Mouse (Mus musculus): Measurements from ENCODE around the gene Hoxb3.

The Hoxb3 gene

DNA sequence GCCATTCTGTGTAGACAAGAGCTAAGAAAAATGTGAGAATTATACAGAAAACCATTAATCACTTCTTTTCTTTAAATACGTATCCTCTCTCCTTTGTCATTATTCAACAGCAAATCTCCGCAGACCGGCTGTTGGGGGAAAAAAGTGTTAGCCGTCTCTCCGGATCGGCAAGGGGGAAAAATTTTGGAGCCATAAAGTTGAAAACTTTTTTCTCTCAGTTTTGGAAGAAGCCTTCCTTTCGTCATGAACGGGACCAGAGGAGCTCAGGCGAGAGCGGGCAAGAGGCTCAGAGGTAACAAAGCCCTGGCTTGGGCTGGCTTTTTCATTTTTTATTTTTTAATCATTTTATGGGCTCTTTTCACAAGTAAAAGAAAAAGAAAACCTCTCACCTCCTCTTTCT is at the start of gene Hoxb3:
Gene Hoxb3 (plus strand): TSS at position 173 of the 400 bp plus-strand sequence.
- in situ Hi-C loops (cut with MboI; ENCODE audit: low pct_unique_long_range_greater_than_20kb in 1 of 2, low sequenced_read_pairs in 2 of 2, unreplicated experiment in 1 of 2): loop anchor here (10.0 to 25.0 kb wide), 2 partner anchors 148 to 539 kb away; no protein-coding TSS in a partner anchor

DNA sequence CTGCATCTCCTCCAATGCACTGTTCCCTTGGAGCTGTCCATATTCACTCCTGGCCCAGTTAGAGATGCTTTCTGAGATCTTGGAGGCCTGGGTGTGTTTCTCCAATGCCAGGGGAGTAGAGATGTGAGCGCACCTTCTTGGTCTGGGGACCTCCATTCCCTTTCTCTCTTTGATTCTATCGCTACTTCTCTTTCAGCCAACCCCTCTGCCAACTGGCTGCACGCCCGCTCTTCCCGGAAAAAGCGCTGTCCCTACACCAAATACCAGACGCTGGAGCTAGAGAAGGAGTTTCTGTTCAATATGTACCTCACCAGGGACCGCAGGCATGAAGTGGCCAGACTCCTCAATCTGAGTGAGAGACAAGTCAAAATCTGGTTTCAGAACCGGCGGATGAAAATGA is 48.7 kb upstream of the Hoxb3 start:
- in situ Hi-C loops (cut with MboI; ENCODE audit: low pct_unique_long_range_greater_than_20kb in 1 of 2, low sequenced_read_pairs in 2 of 2, unreplicated experiment in 1 of 2): no loop called here

DNA sequence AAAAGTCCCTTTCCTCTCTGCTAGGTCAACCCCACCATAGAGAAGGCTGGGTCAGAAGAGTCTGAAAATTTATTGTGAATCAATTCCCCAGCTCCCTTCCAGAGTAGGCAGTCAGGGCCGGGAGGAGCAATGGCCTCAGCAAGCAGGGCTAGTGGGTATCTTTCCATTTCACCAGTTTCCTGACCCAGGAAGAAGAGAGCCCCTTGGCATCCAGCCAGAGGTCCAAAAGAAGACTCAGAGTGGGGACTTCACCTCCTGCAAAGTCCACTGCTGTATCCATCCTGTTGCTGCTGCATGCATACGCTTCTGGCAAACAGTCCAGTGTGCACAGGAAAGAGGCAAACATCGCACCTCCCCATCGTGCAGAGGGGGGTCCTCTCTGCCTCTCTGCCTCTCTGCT is 47.2 kb upstream of the Hoxb3 start:
- in situ Hi-C loops (cut with MboI; ENCODE audit: low pct_unique_long_range_greater_than_20kb in 1 of 2, low sequenced_read_pairs in 2 of 2, unreplicated experiment in 1 of 2): no loop called here

DNA sequence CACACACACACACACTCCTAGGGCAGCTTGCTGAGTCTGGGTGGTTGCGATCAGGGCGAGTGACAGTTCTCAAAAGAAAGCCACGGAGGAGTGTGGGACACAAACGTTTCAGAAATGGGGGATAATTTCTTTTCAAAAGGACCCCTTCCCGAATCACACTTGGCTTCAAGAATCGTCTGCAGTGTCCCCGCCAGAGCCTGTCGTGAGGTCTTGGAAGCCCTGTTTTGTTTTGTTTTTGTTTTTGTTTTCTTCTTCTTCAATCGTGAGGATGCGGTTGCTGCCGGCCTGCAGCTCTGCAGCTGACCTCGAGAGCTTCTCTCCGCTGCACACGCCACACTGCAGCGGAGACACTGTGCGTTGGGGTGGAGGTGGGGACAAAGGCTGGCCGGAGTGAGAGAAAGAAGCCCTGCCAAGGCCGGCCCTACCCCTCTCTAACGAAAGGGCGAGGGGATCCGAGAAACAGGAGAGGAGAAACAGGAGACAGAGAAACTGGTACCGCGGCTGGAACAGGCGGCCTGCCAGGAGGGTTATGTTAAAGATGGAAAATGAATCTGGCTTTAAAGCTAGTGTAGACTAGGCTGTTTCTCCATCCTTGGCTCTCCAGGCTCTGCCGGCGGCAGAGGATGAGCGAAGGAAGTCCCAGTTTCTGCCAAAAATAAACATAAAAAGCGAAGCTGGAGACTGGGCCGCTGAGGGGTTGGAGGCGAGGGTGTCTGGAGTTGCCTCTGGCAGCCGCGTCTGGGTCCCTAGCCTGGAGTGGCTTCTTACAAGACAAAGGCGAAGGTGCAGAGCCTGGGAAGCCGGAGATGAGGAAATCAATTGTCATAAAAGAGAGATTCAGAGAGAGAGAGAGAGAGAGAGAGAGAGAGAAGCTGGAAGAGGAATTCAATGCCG is 45.7 kb upstream of the Hoxb3 start:
- in situ Hi-C loops (cut with MboI; ENCODE audit: low pct_unique_long_range_greater_than_20kb in 1 of 2, low sequenced_read_pairs in 2 of 2, unreplicated experiment in 1 of 2): no loop called here

DNA sequence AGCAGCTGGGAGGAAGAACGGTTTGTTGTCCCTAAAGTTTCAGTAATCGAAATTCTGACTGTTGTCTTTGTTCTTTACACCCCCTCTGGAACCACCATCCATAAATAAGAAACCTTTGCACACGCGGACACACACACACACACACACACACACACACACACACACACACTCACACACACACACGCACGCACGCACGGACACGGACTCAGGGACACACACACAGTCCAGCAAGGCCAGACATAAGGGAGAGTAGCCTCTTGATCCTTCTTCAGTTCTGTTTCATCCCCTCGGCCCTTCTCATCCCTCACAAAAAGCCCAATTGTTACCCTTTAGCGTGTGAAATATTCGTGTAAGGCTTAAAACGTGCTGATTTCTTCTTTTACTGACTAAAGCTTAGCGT is 44.8 kb upstream of the Hoxb3 start:
- in situ Hi-C loops (cut with MboI; ENCODE audit: low pct_unique_long_range_greater_than_20kb in 1 of 2, low sequenced_read_pairs in 2 of 2, unreplicated experiment in 1 of 2): no loop called here

DNA sequence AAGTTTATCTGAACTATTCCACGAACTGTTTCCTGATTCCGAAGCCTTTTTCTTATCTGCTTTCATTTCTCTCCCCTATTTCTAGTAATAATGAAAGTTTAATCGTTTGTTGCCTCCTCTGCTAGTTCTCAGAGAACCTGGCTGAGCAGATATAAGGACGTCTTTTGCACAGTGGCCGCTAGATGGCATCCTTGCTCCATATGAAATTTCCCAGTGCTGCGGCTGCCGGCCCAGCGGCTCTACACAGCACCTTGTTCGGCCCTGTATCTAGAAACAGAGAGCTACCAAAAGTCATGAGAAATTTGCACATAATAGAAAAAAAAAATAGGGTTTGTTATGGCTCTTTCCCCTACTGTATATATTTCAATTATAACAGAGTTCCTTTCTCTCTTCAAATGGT is 44.4 kb upstream of the Hoxb3 start:
- in situ Hi-C loops (cut with MboI; ENCODE audit: low pct_unique_long_range_greater_than_20kb in 1 of 2, low sequenced_read_pairs in 2 of 2, unreplicated experiment in 1 of 2): no loop called here

DNA sequence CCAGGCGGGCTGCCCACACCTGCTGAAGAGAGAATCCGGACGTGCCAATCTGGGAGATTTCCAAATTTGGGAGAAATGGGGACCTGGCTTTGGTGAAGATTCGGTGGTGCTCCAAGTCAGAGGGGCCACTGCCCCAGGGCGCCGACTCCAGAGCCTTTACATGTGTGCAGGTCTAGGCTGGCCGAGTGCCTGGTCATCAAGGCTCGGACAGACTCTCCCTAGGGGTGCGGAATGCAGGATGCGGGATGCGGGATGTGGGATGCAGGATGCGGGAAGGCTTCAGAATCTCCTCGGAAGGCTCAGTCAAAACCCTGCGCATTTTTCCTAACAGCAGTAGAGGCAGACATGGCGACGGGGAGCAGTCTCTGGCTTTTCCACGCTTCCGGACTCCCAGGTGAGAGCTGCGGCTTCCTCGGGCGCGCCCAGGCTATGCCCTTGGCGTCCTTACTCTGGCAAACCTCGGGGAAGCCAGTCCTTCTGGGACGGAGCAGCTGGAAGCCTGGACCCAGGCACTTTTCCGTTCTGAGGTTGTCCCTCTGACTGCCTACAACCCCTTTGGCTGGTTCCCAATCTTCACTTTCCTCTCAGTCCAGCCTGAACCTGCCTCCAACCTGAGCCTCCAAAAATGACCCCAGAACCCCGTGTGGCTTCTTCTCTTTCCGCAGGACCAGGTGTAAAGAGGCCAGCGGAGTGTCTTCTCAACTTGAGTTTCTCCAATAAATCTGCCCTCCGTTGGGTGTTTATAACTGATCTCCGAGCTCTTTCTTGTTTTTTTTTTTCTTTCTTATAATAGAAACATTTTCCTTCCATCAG is 43.5 kb upstream of the Hoxb3 start:
- in situ Hi-C loops (cut with MboI; ENCODE audit: low pct_unique_long_range_greater_than_20kb in 1 of 2, low sequenced_read_pairs in 2 of 2, unreplicated experiment in 1 of 2): no loop called here

DNA sequence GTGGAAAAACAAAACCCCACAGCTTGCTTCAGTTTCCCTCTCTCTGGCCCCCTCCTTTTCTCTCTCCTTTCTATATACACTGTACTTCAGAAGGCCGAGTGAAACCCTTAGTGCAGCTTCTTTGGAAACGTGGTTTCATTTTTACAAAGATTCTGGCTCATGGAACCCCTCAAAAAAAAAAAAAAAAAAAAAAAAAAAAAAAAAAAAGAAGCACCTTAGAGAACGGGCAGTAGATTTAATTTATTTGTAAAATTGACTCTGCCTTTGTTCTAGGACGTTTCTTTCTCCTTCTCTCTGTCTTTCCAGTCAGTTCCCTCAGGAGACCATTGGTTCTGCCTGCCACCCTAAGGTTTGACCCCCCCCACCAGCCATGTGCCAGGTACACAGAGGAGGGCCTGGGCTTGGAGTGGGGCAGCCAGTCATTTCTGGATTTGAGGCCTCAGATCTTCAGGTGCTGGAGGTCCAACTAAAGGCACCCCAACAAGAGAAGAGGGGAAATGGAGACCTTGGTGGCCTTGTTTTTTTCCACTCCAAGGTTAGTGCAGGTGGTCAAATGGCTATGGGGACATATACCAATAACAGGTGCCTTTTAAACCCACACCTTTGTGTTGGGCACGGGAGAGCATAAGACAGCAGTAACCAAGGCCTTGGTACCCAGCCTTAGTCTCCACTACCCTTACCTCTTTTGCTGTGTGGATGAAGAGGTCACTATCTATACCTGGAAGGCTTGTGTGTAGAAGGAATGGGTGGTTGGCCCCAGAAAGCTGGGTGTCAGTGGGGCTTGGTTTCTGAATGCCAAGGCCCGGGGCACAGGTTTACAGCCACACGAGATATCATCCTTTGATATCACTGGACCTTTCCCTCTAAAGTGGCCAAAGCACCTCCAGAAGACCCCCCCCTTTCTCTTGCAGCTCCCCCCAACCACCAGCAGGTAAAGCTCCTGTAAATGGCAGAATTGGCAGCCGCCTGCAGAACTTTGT is 42.4 kb upstream of the Hoxb3 start:
- in situ Hi-C loops (cut with MboI; ENCODE audit: low pct_unique_long_range_greater_than_20kb in 1 of 2, low sequenced_read_pairs in 2 of 2, unreplicated experiment in 1 of 2): no loop called here

DNA sequence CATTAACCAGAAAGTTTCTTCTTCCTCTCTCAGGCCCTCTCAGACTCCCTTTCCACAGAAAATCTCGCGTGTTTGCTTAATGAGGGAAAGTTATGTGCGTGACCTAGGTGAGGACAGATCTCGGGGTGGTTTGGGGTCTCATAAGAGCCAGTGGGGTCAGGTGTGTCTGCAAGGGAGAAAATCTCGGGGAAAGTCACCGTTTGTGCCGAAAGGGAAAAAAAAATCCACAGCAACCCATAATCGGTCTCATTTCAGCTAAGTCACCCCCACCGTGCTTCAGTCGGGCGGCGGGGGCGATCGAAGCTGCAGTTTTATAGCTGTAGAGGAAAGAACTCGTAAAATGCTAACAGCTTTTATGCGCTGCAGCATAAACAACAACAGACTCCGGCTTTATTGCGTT is 41.7 kb upstream of the Hoxb3 start:
- in situ Hi-C loops (cut with MboI; ENCODE audit: low pct_unique_long_range_greater_than_20kb in 1 of 2, low sequenced_read_pairs in 2 of 2, unreplicated experiment in 1 of 2): no loop called here

DNA sequence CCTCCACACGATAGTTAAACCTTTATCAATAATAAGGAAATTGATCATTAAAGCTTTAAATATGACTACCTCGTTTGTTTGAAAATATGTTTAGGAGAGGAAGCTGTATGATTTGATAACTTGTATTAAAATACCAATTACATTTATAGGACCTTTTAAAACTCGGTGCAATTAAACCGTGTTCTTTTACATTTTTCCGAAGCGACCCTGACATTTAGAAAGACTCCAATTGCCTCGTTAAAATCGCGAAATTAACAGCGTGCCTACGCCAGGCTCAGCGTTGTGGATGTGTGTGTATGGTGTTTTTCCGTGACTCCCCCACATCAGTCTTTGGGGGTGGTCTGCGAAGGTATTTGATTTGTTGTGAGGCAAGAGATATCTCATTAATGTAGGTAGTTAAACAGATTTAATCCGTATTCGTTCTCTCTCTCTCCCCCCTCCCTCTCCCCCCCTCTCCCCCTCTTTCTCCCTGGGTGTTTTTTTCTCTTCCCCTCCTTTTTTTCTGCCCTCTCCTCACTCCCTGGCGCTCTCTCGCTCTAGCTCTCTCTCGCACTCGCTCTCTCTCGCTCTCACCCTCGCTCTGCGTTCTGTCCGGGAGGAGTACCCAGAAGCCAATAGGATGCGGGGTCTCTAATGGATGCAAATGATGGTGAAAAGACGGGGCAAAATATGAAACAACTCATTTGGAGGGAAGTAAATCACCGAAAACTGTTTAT is 41.1 kb upstream of the Hoxb3 start, which contains the start of gene Hoxb8:
Gene Hoxb8 (plus strand): TSS at position 51 of the 716 bp plus-strand sequence.
- in situ Hi-C loops (cut with MboI; ENCODE audit: low pct_unique_long_range_greater_than_20kb in 1 of 2, low sequenced_read_pairs in 2 of 2, unreplicated experiment in 1 of 2): no loop called here

DNA sequence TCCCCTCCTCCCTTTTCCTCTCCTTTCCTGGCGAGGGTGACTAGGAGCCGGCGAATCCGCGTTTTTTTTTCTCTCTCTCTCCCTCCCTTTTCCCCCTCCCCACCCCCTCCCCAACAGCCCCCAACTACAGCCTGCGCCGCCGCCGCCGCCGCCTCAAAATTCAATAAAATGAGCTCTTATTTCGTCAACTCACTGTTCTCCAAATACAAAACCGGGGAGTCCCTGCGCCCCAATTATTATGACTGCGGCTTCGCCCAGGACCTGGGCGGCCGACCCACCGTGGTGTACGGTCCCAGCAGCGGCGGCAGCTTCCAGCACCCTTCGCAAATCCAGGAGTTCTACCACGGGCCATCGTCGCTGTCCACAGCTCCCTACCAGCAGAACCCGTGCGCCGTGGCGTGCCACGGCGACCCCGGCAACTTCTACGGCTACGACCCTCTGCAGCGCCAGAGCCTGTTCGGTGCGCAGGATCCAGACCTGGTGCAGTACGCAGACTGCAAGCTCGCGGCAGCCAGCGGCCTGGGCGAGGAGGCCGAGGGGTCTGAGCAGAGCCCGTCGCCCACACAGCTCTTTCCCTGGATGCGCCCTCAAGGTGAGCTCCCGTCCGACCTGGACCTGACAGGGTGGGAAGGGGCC is 40.2 kb upstream of the Hoxb3 start:
- in situ Hi-C loops (cut with MboI; ENCODE audit: low pct_unique_long_range_greater_than_20kb in 1 of 2, low sequenced_read_pairs in 2 of 2, unreplicated experiment in 1 of 2): no loop called here

DNA sequence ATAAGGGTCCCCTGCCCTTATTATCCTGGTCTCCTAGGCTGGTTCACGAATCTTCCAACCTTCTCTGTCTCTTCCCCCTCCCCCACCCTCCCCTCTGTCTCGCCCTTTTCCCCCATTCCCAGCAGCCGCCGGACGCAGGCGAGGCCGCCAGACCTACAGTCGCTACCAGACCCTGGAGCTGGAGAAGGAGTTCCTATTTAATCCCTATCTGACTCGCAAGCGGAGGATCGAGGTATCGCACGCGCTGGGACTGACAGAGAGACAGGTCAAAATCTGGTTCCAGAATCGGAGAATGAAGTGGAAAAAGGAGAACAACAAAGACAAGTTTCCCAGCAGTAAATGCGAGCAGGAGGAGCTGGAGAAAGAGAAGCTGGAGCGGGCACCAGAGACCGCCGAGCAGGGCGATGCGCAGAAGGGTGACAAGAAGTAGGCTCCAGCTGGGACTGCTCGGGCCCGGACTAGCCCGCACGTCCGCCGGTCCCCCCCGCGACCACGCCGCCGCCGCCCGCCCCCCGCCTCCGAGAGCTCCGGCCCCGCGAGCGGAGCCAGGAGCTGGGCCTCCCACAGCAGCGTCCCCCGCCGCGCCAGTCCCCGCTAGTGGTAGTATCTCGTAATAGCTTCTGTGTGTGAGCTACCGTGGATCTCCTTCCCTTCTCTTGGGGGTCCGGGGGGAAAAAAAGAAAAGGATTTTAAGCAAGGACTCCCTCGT is 38.9 kb upstream of the Hoxb3 start:
- in situ Hi-C loops (cut with MboI; ENCODE audit: low pct_unique_long_range_greater_than_20kb in 1 of 2, low sequenced_read_pairs in 2 of 2, unreplicated experiment in 1 of 2): no loop called here

DNA sequence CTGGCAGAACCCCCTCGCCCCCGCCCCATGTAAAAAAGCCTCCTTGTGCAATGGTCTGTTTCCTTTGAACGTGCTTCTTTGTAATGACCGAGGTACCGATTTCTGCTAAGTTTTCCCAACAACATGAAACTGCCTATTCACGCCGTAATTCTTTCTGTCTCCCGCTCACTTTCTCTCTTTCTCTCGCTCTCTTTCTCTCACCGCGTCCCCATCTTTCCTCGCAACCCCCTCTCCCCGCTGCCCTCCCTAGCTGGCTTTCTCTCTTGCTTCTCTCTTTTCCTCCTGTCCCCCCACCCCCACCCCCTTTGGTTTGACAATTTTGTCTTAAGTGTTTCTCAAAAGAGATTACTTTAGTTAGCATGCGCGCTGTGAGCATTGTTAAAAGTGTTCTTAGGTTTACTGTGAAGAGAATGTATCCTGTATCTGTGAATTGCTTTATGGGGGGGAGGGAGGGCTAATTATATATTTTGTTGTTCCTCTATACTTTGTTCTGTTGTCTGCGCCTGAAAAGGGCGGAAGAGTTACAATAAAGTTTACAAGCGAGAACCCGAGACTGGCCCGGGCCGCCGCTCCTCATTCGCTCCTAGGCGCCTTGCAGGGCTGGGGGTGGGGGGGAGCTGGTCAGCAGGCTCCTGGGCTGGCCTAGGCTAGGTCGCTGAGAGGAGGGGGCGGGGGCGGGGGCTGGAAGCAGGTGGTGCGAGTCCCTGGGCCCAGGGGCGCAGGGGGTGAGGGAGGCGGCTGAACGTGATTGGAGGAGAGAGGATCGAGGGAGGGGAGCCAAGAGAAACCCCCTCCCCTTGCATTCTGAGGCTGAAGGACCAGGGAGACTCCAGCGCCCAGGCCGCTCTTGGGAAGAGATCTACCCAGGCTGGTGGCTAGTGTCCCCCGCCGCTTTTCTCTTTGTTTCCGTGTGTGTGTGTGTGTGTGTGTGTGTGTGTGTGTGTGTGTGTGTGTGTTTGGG is 38.1 kb upstream of the Hoxb3 start:
- in situ Hi-C loops (cut with MboI; ENCODE audit: low pct_unique_long_range_greater_than_20kb in 1 of 2, low sequenced_read_pairs in 2 of 2, unreplicated experiment in 1 of 2): no loop called here

DNA sequence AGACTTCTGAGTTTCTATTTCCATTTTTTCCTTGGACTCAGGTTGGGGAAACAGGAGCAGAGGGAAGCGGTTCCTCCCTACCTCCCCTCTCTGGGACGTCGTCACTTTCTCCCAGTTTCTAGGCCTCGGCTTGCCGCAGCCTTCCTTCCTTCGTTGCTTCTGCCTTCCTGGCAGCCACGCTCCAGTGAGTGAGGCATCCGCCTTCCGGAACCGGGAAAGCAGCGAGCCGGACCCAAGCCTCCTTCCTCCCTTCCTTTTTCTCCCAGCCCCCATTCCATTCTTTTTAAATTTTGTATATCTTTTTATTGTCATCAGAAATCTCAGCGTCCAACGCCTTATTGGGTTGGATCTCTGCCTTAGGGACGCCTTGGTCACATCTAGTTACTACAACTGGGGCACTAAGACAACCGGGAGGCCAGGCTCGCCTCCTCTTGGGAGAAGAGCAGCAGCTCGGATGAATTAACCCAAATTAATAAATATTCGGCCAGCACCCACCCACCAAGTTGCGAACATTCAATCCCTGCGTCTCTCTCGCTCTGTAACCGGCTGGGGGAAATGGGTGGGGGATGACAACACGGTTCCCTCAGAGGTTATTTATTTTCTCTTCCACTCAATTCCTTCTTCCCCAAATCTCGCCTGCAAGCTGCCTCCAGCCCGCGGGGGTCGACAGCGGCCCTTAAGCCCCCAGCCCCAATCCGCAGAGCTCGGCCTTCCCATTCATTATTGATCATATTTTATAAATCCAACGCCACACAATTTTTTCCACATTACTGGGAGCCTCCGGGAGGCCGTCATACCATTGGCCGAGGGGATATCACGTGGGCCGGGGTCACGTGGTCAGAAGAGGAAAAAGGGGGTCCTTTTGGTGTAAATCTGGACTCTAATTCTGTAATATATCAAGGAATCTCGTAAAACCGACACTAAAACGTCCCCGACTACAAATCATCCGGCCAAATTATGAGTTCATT is 37.1 kb upstream of the Hoxb3 start, which contains the start of gene Hoxb7:
Gene Hoxb7 (plus strand): TSS at position 853 of the 968 bp plus-strand sequence.
- in situ Hi-C loops (cut with MboI; ENCODE audit: low pct_unique_long_range_greater_than_20kb in 1 of 2, low sequenced_read_pairs in 2 of 2, unreplicated experiment in 1 of 2): no loop called here
